Mouse (Mus musculus): ENCODE results near the gene Gm20388. TPM values are rescaled to one million over a fixed set of nuclear protein-coding genes. Genes with fewer than 3 reads are reported as not detected.
A peak's percentile ranks its signal among the peaks of the same experiment; 100 is the strongest.

Gene Gm20388
- polyA plus RNA-seq, 1 experiment from 2014 or later: not detected

DNA sequence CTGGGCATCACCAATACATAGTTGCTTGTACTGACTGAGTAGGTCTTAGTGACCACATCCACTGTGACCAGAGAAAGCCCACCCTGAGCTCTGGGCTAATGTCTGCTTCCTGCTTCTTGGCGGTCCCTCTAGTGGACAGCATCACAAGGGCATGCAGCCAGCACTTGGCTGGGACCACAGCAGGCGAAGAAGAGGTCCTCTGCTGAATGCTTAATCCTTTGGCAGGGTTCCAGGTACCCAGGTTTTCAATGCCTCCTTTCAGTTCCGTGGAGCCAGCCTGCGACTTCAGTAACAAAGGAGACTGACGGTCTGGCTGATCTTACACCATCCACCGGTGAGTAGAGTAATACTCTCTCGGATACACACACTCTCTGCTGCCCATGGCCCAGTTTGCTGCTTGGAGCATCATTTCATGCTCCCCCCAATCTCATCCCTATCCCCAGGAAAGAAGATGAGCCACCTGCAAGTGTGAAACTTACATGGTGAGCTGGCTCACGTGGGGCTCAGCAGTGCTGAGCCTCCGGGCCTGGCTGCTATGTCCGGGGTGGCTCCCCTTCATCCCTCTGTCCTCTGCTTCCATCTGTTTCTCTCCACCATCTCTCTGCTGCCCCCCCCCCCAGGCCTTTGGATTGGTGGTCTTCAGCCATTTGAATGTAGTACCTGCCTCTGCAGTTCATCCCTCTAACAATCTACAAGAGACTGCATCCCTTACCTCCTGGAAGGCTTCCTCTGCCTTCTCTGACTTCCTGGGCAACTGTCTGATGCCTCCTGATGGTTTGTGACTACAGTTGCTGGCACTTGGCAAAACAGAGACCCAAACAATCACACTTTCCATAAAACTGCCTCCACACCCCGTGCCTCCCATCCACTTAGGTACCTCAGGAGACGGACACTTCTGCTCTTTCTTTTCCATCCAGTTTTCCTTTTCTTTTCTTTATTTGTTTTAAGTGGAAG lies 2025.0 kb downstream of the Gm20388 start:
- no peak overlapping the region for H3K4me3 ChIP-seq
- H3K36me3 ChIP-seq: no peaks in the 10 kb centered on the region
- H3K9me3 ChIP-seq: no peaks in the 10 kb centered on the region
- no peak overlapping the region; the same call in 1 of the 2 replicates for H3K9ac ChIP-seq (replicated peaks)
- peak; percentile 85 for ATAC-seq (replicated peaks)
- peak overlapping the region; percentile 23; the same call in 1 of the 2 replicates for H3K4me2 ChIP-seq (replicated peaks)
- 21% methylated on average over 12 of the region's 12 CpGs for WGBS
- H3K27me3 ChIP-seq: no peaks in the 10 kb centered on the region
- H3K4me1 ChIP-seq: peaks cover 24% of the 10 kb centered on the region
- peak overlapping the region; percentile 86 for H3K27ac ChIP-seq (replicated peaks)

- Histone ChIP-seq H3K9ac (replicated peaks) (no peak overlapping the region), H3K9me3 (no peaks in the 10 kb centered on the region), H3K4me2 (replicated peaks) (no peak overlapping the region), H3K27ac (replicated peaks) (peak overlapping the region; percentile 86), H3K4me3 (no peak overlapping the region), H3K27me3 (no peaks in the 10 kb centered on the region), H3K36me3 (no peaks in the 10 kb centered on the region), H3K4me1 (peaks cover 24% of the 10 kb centered on the region)
- WGBS: 75% methylated on average over 14 of the region's 14 CpGs
- ATAC-seq (replicated peaks): no peak
Measured at GRCm38 (mm10) chr8:121936391-121936790, 2025.8 kb downstream of the Gm20388 start.

- Histone ChIP-seq H3K4me2 (replicated peaks) (no peak overlapping the region), H3K27ac (replicated peaks) (no peak overlapping the region), H3K27me3 (no peaks in the 10 kb centered on the region), H3K4me3 (no peak overlapping the region), H3K9ac (replicated peaks) (no peak overlapping the region), H3K9me3 (no peaks in the 10 kb centered on the region), H3K36me3 (no peaks in the 10 kb centered on the region), H3K4me1 (peaks cover 24% of the 10 kb centered on the region)
- ATAC-seq (replicated peaks): no peak
- 87% methylated on average over 7 of the region's 7 CpGs for WGBS
Measured at GRCm38 (mm10) chr8:121938732-121939131, 2028.1 kb downstream of the Gm20388 start.

GRCm38 (mm10) chr8:121943057-121943540 lies 2032.5 kb downstream of the Gm20388 start:
- Histone ChIP-seq H3K27me3 (no peaks in the 10 kb centered on the region), H3K9me3 (no peaks in the 10 kb centered on the region), H3K4me1 (peaks cover 14% of the 10 kb centered on the region), H3K4me2 (replicated peaks) (no peak overlapping the region), H3K27ac (replicated peaks) (no peak overlapping the region), H3K9ac (replicated peaks) (no peak overlapping the region), H3K36me3 (no peaks in the 10 kb centered on the region), H3K4me3 (no peak overlapping the region)
- no peak for ATAC-seq (replicated peaks)
- WGBS: 34% methylated on average over 2 of the region's 2 CpGs

GRCm38 (mm10) chr8:121943716-121944115 lies 2033.1 kb downstream of the Gm20388 start:
- no peak overlapping the region for H3K9ac ChIP-seq (replicated peaks)

DNA sequence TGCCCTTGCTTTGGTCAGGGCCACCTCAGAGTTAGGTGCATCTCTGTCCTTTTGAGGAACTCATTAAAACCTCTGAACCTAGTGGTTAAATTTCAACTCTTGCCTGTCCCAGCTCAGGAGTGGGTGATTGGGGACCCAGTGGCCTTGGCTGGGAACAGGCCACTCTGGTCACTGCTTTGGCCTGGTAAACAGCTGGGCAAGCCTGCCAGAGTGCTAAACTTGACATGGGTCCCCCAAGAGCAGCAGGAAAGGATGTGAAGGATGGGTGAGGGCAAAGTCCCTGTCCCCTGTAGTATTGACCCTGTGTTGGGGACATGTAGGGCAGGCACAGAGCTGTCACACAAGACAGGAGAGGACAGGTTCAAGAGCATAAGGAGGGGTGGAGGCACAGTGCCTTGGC lies 2034.2 kb downstream of the Gm20388 start, which contains the start of gene Car5a:
Gene Car5a (minus strand): TSS at position 74 of the 400 bp plus-strand sequence.
- no peak within 1 kb of the TSS for H3K4me2 ChIP-seq (replicated peaks)
- H3K4me3 ChIP-seq: no peak within 1 kb of the TSS
- no peak for ATAC-seq (replicated peaks)
- peaks cover 28% of the 10 kb centered on the region for H3K4me1 ChIP-seq
- no peaks in the 10 kb centered on the region for H3K27me3 ChIP-seq
- H3K27ac ChIP-seq (replicated peaks): no peak within 1 kb of the TSS
- no peak within 1 kb of the TSS for H3K9ac ChIP-seq (replicated peaks)
- no peaks in the 10 kb centered on the region for H3K9me3 ChIP-seq
- H3K36me3 ChIP-seq: no peaks in the 10 kb centered on the region

More at GRCm38 (mm10) chr8:121943716-121944115, 2033.1 kb downstream of the Gm20388 start:
- ATAC-seq (replicated peaks): no peak
- H3K4me2 ChIP-seq (replicated peaks): no peak overlapping the region
- H3K36me3 ChIP-seq: no peaks in the 10 kb centered on the region
- 87% methylated on average over 8 of the region's 8 CpGs for WGBS
- no peaks in the 10 kb centered on the region for H3K27me3 ChIP-seq
- H3K9me3 ChIP-seq: no peaks in the 10 kb centered on the region
- H3K4me1 ChIP-seq: peaks cover 20% of the 10 kb centered on the region
- H3K4me3 ChIP-seq: no peak overlapping the region
- no peak overlapping the region for H3K27ac ChIP-seq (replicated peaks)

DNA sequence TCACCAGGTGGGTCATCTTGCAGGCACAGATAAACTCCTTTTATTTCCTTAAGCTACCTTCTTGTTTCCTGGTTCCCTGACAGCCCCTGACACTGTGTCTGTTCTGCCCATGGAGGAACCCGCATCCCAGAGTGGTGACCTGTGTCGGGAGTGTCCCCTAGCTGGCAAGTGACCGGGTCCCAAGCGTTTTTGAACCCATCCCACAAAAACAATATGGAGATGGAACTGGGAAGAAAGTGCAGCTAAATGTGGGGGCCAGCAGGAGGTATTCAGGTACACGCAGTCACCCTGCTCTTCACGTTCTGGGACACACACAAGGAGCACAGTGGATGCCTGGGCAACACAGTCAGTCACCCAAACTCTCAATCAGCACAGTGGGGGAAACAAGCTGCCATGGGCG lies 2035.7 kb downstream of the Gm20388 start:
- no peak overlapping the region for H3K27ac ChIP-seq (replicated peaks)
- H3K4me1 ChIP-seq: peaks cover 31% of the 10 kb centered on the region
- H3K36me3 ChIP-seq: no peaks in the 10 kb centered on the region
- 88% methylated on average over 7 of the region's 7 CpGs for WGBS
- H3K9me3 ChIP-seq: no peaks in the 10 kb centered on the region
- H3K4me3 ChIP-seq: no peak overlapping the region
- ATAC-seq (replicated peaks): no peak
- no peak overlapping the region for H3K9ac ChIP-seq (replicated peaks)
- no peak overlapping the region for H3K4me2 ChIP-seq (replicated peaks)
- H3K27me3 ChIP-seq: no peaks in the 10 kb centered on the region

DNA sequence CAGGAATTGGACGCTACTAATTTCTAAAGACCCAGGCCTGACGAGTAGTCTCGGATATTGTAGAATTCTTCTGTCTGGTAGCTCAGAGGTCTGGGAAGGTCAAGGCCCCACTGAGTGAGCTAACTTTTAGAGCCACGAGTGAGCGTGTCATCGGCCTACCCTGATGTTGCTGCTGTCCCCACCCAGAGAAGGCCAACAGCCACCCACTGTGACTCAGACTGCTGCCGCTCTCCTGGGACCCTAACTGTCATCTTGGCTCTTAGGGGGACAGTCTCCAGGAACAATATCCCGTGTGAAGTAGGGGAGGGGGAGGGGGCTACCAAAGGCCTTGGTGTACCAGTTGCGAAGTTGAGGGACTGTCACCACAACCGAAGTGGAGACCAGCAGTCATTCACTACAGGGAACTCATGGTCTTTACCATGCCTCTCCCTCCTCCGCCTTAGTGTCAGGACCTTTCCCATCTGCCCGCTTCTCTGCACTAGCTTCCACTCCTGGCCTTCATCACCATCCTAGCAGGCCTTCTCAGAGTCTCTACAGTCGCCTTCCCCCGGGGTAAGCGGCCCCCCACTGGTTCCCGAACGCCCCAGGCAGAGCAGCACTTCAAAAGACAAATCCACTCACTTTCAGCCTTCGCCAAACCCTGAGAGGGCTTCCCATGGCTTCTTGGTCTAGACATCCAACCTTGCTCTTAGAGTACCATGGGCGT lies 2036.6 kb downstream of the Gm20388 start:
- Histone ChIP-seq H3K36me3 (no peaks in the 10 kb centered on the region), H3K4me2 (replicated peaks) (peak overlapping the region; percentile 64), H3K4me3 (peak overlapping the region; percentile 37), H3K4me1 (peaks cover 39% of the 10 kb centered on the region), H3K9ac (replicated peaks) (peak overlapping the region; percentile 25; the same call in 1 of the 2 replicates), H3K27ac (replicated peaks) (peak overlapping the region; percentile 78), H3K27me3 (no peaks in the 10 kb centered on the region), H3K9me3 (no peaks in the 10 kb centered on the region)
- no peak for ATAC-seq (replicated peaks)
- 26% methylated on average over 19 of the region's 19 CpGs for WGBS

- H3K4me1 ChIP-seq: peaks cover 45% of the 10 kb centered on the region
- H3K4me3 ChIP-seq: peak overlapping the region; percentile 37
- WGBS: under 1% methylated on average over 18 of the region's 18 CpGs
- H3K9ac ChIP-seq (replicated peaks): peak overlapping the region; percentile 50
- 0 out of 2 replicates have a peak, but pooled peaks have one; percentile 12 for ATAC-seq (replicated peaks)
- no peaks in the 10 kb centered on the region for H3K36me3 ChIP-seq
- peak overlapping the region; percentile 78 for H3K27ac ChIP-seq (replicated peaks)
- no peaks in the 10 kb centered on the region for H3K9me3 ChIP-seq
- H3K27me3 ChIP-seq: no peaks in the 10 kb centered on the region
- H3K4me2 ChIP-seq (replicated peaks): peak overlapping the region; percentile 64
Measured at GRCm38 (mm10) chr8:121947753-121948141, 2037.1 kb downstream of the Gm20388 start.

GRCm38 (mm10) chr8:121948321-121949145 lies 2037.9 kb downstream of the Gm20388 start:
- WGBS: 55% methylated on average over 19 of the region's 19 CpGs
- peak overlapping the region; percentile 64 for H3K4me2 ChIP-seq (replicated peaks)
- peak overlapping the region; percentile 50 for H3K9ac ChIP-seq (replicated peaks)
- ATAC-seq (replicated peaks): no peak
- peaks cover 51% of the 10 kb centered on the region for H3K4me1 ChIP-seq
- H3K4me3 ChIP-seq: peak overlapping the region; percentile 37
- no peaks in the 10 kb centered on the region for H3K27me3 ChIP-seq
- peak overlapping the region; percentile 78 for H3K27ac ChIP-seq (replicated peaks)
- no peaks in the 10 kb centered on the region for H3K9me3 ChIP-seq
- no peaks in the 10 kb centered on the region for H3K36me3 ChIP-seq

- peak within 1 kb of the TSS; percentile 87 for H3K4me3 ChIP-seq
- no peak; the same call in 1 of the 2 replicates for ATAC-seq (replicated peaks)
- WGBS: 63% methylated on average over 6 of the region's 6 CpGs
- no peaks in the 10 kb centered on the region for H3K9me3 ChIP-seq
- H3K9ac ChIP-seq (replicated peaks): peak within 1 kb of the TSS; percentile 96
- peak within 1 kb of the TSS; percentile 96 for H3K27ac ChIP-seq (replicated peaks)
- H3K4me2 ChIP-seq (replicated peaks): peak within 1 kb of the TSS; percentile 89
- no peaks in the 10 kb centered on the region for H3K27me3 ChIP-seq
- peaks cover 51% of the 10 kb centered on the region for H3K4me1 ChIP-seq
- peaks cover 4% of the 10 kb centered on the region for H3K36me3 ChIP-seq
Measured at GRCm38 (mm10) chr8:121949222-121949800, 2038.7 kb downstream of the Gm20388 start, which contains the start of gene Banp. Gene Banp, plus strand, starts transcription at chr8:121949750.

All from forebrain, embryonic 15.5 days (tissue).